Mouse (Mus musculus): ENCODE data around the gene Dnm3.

- no peak for TF ChIP-seq CTCF (IDR thresholded peaks at IDR 0.05; ENCODE audit: borderline replicate concordance, extremely low read depth, insufficient read depth, insufficient read length)
- TF ChIP-seq POLR2A (IDR thresholded peaks at IDR 0.05; ENCODE audit: borderline replicate concordance, extremely low read depth, insufficient read depth, insufficient read length, poor library complexity, severe bottlenecking): no peak
Observed at GRCm38 (mm10) chr1:162107011-162107606, 370.7 kb downstream of the Dnm3 start.
